24 mouse cellular contexts compared by ENCODE assay signal in genomic region chr10:105199515-105199914, GRCm38 (mm10).
DNase-seq lines count a peak whose midpoint lies in the region; ATAC-seq and TF ChIP-seq lines count a peak whose summit lies in the region.
"Had no signal": no experiment of that assay in that cellular context is flagged by ENCODE, and none has a peak within 500 bp of the region (broad histone marks: within the 10 kb centered on the region; RNA-seq: fewer than 3 reads in every experiment).

No protein-coding gene starts in this region.

- H3K9me3 ChIP-seq in forebrain, embryonic 10.5 days: no peaks in the 10 kb centered on the region
- H3K9me3 ChIP-seq in forebrain, embryonic 14.5 days (replicated peaks; ENCODE audit: control insufficient read depth, low read length): no peaks in the 10 kb centered on the region
- H3K9me3 ChIP-seq in hindbrain, embryonic 11.5 days (ENCODE audit: control insufficient read depth, low read length): no peaks in the 10 kb centered on the region
- no peaks in the 10 kb centered on the region for H3K9me3 ChIP-seq in hindbrain, postnatal 0 days (ENCODE audit: low read length)
- no peaks in the 10 kb centered on the region for H3K9me3 ChIP-seq in neural tube, embryonic 13.5 days
- no peaks in the 10 kb centered on the region for H3K9me3 ChIP-seq in neural tube, embryonic 15.5 days (replicated peaks)
- no peaks in the 10 kb centered on the region for H3K9me3 ChIP-seq in midbrain, embryonic 15.5 days
- H3K9me3 ChIP-seq: embryonic facial prominence, embryonic 15.5 days; G1E; heart, embryonic 15.5 days had no signal

- H3K4me2 ChIP-seq in forebrain, embryonic 14.5 days (ENCODE audit: low read length): no peak overlapping the region
- no peak overlapping the region for H3K4me2 ChIP-seq in hindbrain, embryonic 11.5 days (replicated peaks; ENCODE audit: low read depth, low read length)
- H3K4me2 ChIP-seq in hindbrain, postnatal 0 days (ENCODE audit: low read depth, low read length): no peak overlapping the region
- H3K4me2 ChIP-seq in neural tube, embryonic 13.5 days: no peak overlapping the region
- H3K4me2 ChIP-seq in neural tube, embryonic 15.5 days: no peak overlapping the region
- no peak overlapping the region for H3K4me2 ChIP-seq in midbrain, embryonic 15.5 days
- H3K4me2 ChIP-seq: embryonic facial prominence, embryonic 15.5 days; heart, embryonic 11.5 days; heart, embryonic 15.5 days had no signal

- no peak overlapping the region for H3K4me3 ChIP-seq in forebrain, embryonic 10.5 days
- no peak overlapping the region for H3K4me3 ChIP-seq in forebrain, embryonic 14.5 days (ENCODE audit: low read depth, low read length)
- H3K4me3 ChIP-seq in hindbrain, embryonic 11.5 days (ENCODE audit: low read depth, low read length): no peak overlapping the region
- no peak overlapping the region for H3K4me3 ChIP-seq in hindbrain, postnatal 0 days (ENCODE audit: low read length)
- H3K4me3 ChIP-seq in neural tube, embryonic 13.5 days: no peak overlapping the region
- no peak overlapping the region for H3K4me3 ChIP-seq in neural tube, embryonic 15.5 days (replicated peaks)
- no peak overlapping the region for H3K4me3 ChIP-seq in midbrain, embryonic 15.5 days
- H3K4me3 ChIP-seq: embryonic facial prominence, embryonic 15.5 days; erythroblast, embryonic 14.5 days; heart, adult 2 months; heart, embryonic 15.5 days had no signal

- no peak for ATAC-seq in forebrain, embryonic 14.5 days
- ATAC-seq in hindbrain, embryonic 11.5 days (ENCODE audit: low FRiP score): peak; percentile 36; the same call in 1 of the 2 replicates
- no peak for ATAC-seq in hindbrain, postnatal 0 days
- no peak for ATAC-seq in neural tube, embryonic 13.5 days (ENCODE audit: low read depth)
- no peak for ATAC-seq in neural tube, embryonic 15.5 days (ENCODE audit: low FRiP score)
- 0 out of 2 replicates have a peak, but pooled peaks have one; percentile 66 for ATAC-seq in midbrain, embryonic 15.5 days (replicated peaks)
- ATAC-seq in megakaryocyte-erythroid progenitor cell, adult 5-6 weeks (replicated peaks; ENCODE audit: low FRiP score, low TSS enrichment, poor library complexity, severe bottlenecking): no peak
- ATAC-seq: CD4-positive, CD25-positive, alpha-beta regulatory T cell, adult 4 months; inflammation-experienced regulatory T-cells, adult 6 months had no signal

- H3K27ac ChIP-seq in forebrain, embryonic 10.5 days: peak overlapping the region; percentile 51; the same call in 1 of the 2 replicates
- H3K27ac ChIP-seq in forebrain, embryonic 14.5 days (ENCODE audit: low read depth, low read length): no peak overlapping the region
- H3K27ac ChIP-seq in hindbrain, embryonic 11.5 days (ENCODE audit: low read depth, low read length): peak overlapping the region; percentile 79
- no peak overlapping the region for H3K27ac ChIP-seq in hindbrain, postnatal 0 days
- peak overlapping the region; percentile 67 for H3K27ac ChIP-seq in neural tube, embryonic 13.5 days (replicated peaks)
- no peak overlapping the region for H3K27ac ChIP-seq in neural tube, embryonic 15.5 days (replicated peaks)
- no peak overlapping the region for H3K27ac ChIP-seq in midbrain, embryonic 15.5 days
- H3K27ac ChIP-seq: embryonic facial prominence, embryonic 15.5 days; heart, adult 2 months; heart, embryonic 15.5 days had no signal

- no peaks in the 10 kb centered on the region for H3K36me3 ChIP-seq in forebrain, embryonic 10.5 days (replicated peaks)
- no peaks in the 10 kb centered on the region for H3K36me3 ChIP-seq in forebrain, embryonic 14.5 days (ENCODE audit: control insufficient read depth, insufficient read depth, low read length)
- no peaks in the 10 kb centered on the region for H3K36me3 ChIP-seq in hindbrain, embryonic 11.5 days (ENCODE audit: control insufficient read depth, insufficient read depth, low read length)
- no peaks in the 10 kb centered on the region for H3K36me3 ChIP-seq in hindbrain, postnatal 0 days (ENCODE audit: insufficient read depth, low read length)
- H3K36me3 ChIP-seq in neural tube, embryonic 13.5 days: no peaks in the 10 kb centered on the region
- no peaks in the 10 kb centered on the region for H3K36me3 ChIP-seq in neural tube, embryonic 15.5 days
- no peaks in the 10 kb centered on the region for H3K36me3 ChIP-seq in midbrain, embryonic 15.5 days (replicated peaks)
- H3K36me3 ChIP-seq: embryonic facial prominence, embryonic 15.5 days; G1E; heart, embryonic 15.5 days had no signal

- peaks cover 10% of the 10 kb centered on the region for H3K4me1 ChIP-seq in forebrain, embryonic 10.5 days
- peaks cover 4% of the 10 kb centered on the region for H3K4me1 ChIP-seq in forebrain, embryonic 14.5 days (ENCODE audit: control insufficient read depth, insufficient read depth, low read length)
- no peaks in the 10 kb centered on the region for H3K4me1 ChIP-seq in hindbrain, embryonic 11.5 days (replicated peaks; ENCODE audit: control insufficient read depth, insufficient read depth, low read length)
- H3K4me1 ChIP-seq in hindbrain, postnatal 0 days (ENCODE audit: insufficient read depth, low read length): 0 out of 2 replicates have a peak, but pooled peaks cover 4% of the 10 kb centered on the region
- peaks cover 27% of the 10 kb centered on the region for H3K4me1 ChIP-seq in neural tube, embryonic 13.5 days (replicated peaks)
- peaks cover 20% of the 10 kb centered on the region for H3K4me1 ChIP-seq in neural tube, embryonic 15.5 days
- peaks cover 9% of the 10 kb centered on the region for H3K4me1 ChIP-seq in midbrain, embryonic 15.5 days
- H3K4me1 ChIP-seq: embryonic facial prominence, embryonic 15.5 days; heart, embryonic 15.5 days had no signal

- no peak for TF ChIP-seq CTCF in hindbrain, postnatal 0 days (IDR thresholded peaks at IDR 0.05; ENCODE audit: low read depth)

- no peak overlapping the region for H3K9ac ChIP-seq in forebrain, embryonic 14.5 days (ENCODE audit: low read length)
- no peak overlapping the region for H3K9ac ChIP-seq in hindbrain, embryonic 11.5 days (ENCODE audit: low read depth, low read length)
- no peak overlapping the region for H3K9ac ChIP-seq in hindbrain, postnatal 0 days (replicated peaks; ENCODE audit: low read length)
- no peak overlapping the region for H3K9ac ChIP-seq in neural tube, embryonic 13.5 days
- H3K9ac ChIP-seq in neural tube, embryonic 15.5 days (replicated peaks): no peak overlapping the region
- no peak overlapping the region for H3K9ac ChIP-seq in midbrain, embryonic 15.5 days
- H3K9ac ChIP-seq: embryonic facial prominence, embryonic 15.5 days; heart, embryonic 15.5 days had no signal

- no peaks in the 10 kb centered on the region for H3K27me3 ChIP-seq in forebrain, embryonic 10.5 days (ENCODE audit: poor library complexity, severe bottlenecking)
- H3K27me3 ChIP-seq in forebrain, embryonic 14.5 days (replicated peaks; ENCODE audit: control insufficient read depth, insufficient read depth, low read length): no peaks in the 10 kb centered on the region
- no peaks in the 10 kb centered on the region for H3K27me3 ChIP-seq in hindbrain, embryonic 11.5 days (ENCODE audit: control insufficient read depth, insufficient read depth, low read length)
- no peaks in the 10 kb centered on the region for H3K27me3 ChIP-seq in hindbrain, postnatal 0 days (ENCODE audit: insufficient read depth, low read length)
- H3K27me3 ChIP-seq in neural tube, embryonic 13.5 days: no peaks in the 10 kb centered on the region
- H3K27me3 ChIP-seq in neural tube, embryonic 15.5 days (replicated peaks): no peaks in the 10 kb centered on the region
- no peaks in the 10 kb centered on the region for H3K27me3 ChIP-seq in midbrain, embryonic 15.5 days (replicated peaks)
- H3K27me3 ChIP-seq: embryonic facial prominence, embryonic 15.5 days; heart, embryonic 15.5 days had no signal

- no peak for DNase-seq in forebrain, embryonic 10.5 days (ENCODE audit: extremely low spot score, low spot score)
- DNase-seq in forebrain, embryonic 14.5 days (ENCODE audit: low spot score): no peak
- peak; percentile 27 for DNase-seq in hindbrain, embryonic 11.5 days (ENCODE audit: low spot score)
- no peak for DNase-seq in hindbrain, postnatal 0 days (ENCODE audit: low spot score)
- DNase-seq: adrenal gland, adult 8-10 months; adrenal gland, postnatal 36 days; B cell, adult 2 months; cerebellum, adult 11 months; cerebellum, adult 8-10 months; cerebellum, postnatal 14 days; gastrocnemius, postnatal 14 days; heart, adult 2 months; heart, postnatal 14 days had no signal

- WGBS in forebrain, embryonic 10.5 days: 77% methylated on average over 5 of the region's 5 CpGs
- WGBS in forebrain, embryonic 14.5 days: 63% methylated on average over 5 of the region's 5 CpGs
- WGBS in hindbrain, embryonic 11.5 days: 48% methylated on average over 5 of the region's 5 CpGs
- WGBS in hindbrain, postnatal 0 days: 61% methylated on average over 5 of the region's 5 CpGs
- WGBS in neural tube, embryonic 13.5 days: 52% methylated on average over 5 of the region's 5 CpGs
- 54% methylated on average over 5 of the region's 5 CpGs for WGBS in neural tube, embryonic 15.5 days
- 37% methylated on average over 5 of the region's 5 CpGs for WGBS in midbrain, embryonic 15.5 days

Comparison
In these comparisons a context has a peak if more than half of its experiments do, and no peak if none do; other contexts are left out.
1. H3K27ac ChIP-seq: peak in forebrain, embryonic 10.5 days (single experiment), hindbrain, embryonic 11.5 days (single experiment) and neural tube, embryonic 13.5 days (single experiment); none in forebrain, embryonic 14.5 days (single experiment), hindbrain, postnatal 0 days (single experiment), neural tube, embryonic 15.5 days (single experiment) and midbrain, embryonic 15.5 days (single experiment).
2. ATAC-seq: peak in hindbrain, embryonic 11.5 days (single experiment) and midbrain, embryonic 15.5 days (single experiment); none in forebrain, embryonic 14.5 days (single experiment), hindbrain, postnatal 0 days (single experiment), neural tube, embryonic 13.5 days (single experiment), neural tube, embryonic 15.5 days (single experiment) and megakaryocyte-erythroid progenitor cell, adult 5-6 weeks (single experiment).